Mouse (Mus musculus): Measurements from ENCODE around the gene Pa2g4. TPM values are rescaled to one million over a fixed set of nuclear protein-coding genes. Genes with fewer than 3 reads are reported as not detected.

Gene Pa2g4
- polyA plus RNA-seq, 1 experiment from 2014 or later, result 189 TPM

DNA sequence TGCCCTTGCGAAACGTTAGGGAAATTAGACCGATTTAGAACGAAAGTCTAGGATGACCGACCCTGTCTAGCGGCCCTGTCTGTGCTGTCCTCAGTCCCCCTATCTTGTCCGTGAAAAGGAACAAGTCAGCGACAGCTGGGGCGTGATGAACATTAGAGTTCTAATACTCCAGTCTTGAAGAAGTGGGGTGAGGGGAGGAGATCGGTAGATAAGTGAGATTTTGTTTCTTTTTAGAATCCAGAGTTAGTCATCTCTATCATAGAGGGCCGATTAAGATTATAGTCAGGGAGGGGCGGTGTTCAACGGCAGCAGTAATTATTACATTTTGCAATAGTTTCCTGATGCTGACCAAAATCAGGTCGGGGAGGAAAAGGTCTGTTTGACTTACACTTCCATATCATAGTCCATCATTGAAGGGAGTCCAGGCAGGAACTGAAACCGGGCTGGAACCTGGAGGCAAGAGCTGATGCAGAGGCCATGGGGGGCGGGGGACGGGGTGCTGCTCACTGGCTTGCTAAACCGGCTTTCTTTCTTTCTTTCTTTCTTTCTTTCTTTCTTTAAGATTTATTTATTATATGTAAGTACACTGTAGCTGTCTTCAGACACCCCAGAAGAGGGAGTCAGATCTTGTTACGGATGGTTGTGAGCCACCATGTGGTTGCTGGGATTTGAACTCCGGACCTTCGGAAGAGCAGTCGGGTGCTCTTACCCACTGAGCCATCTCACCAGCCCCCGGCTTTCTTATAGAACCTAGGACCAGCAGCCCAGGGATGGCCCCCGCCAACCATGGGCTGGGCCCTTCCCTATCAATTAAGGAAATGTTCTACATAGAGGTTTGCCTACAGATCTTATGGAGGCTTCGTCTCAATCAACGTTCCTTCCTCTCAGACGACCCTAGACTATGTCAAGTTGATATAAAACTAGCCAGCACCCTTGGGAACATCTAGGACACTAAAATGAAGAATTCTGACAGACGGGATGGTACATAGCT, 39.1 kb downstream of the Pa2g4 start:
- Histone ChIP-seq H3K4me3 (peak overlapping the region; percentile 77), H3K9me3 (no peaks in the 10 kb centered on the region), H3K4me1 (peaks cover 16% of the 10 kb centered on the region; the same call in 1 of the 2 replicates), H3K36me3 (no peaks in the 10 kb centered on the region), H3K27ac (no peak overlapping the region), H3K27me3 (peaks cover 24% of the 10 kb centered on the region), H3K4me2 (replicated peaks) (peak overlapping the region; percentile 99), H3K9ac (peak overlapping the region; percentile 33; the same call in 1 of the 2 replicates)
- 29% methylated on average over 28 of the region's 28 CpGs for WGBS
- no peak for ATAC-seq (ENCODE audit: insufficient number of reproducible peaks, insufficient read depth, low FRiP score, low TSS enrichment)

DNA sequence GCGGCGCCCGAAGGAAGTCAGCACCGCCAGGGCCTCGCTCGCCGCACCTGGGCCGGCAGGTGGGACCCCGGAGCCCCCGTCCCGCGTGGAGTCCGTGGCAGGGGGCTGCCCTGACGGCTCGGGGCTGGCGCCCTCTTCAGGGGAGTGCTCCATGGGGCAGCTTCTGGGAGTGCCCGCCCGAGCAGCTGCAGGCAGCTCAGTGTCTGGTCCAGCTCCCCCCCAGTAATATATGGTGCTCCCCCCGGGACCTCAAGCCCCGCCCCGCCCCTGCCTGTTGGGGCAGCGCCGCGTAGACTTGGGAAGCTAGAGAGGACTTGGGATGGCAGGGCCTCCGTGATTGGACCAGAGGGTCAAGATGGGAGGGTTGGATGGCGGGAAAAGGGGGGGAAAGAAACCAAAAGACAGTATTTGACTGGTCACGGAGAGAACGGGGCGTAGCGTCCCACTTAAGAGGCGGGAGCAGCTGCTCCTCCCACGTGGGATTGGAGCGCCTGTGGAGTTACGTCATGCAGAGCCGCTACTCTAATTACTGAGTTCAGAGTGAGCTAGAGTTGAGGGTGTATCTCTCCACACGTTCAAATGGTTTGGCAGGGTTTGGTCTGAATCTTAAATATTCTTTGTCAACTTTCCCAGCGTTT, 40.0 kb downstream of the Pa2g4 start, which contains the start of gene Esyt1:
Esyt1 (minus strand) TSS at position 201 of the 638 bp plus-strand sequence.
- peak; percentile 97 for ATAC-seq (ENCODE audit: insufficient number of reproducible peaks, insufficient read depth, low FRiP score, low TSS enrichment)
- Histone ChIP-seq H3K9ac (peak within 1 kb of the TSS; percentile 70), H3K4me1 (peaks cover 16% of the 10 kb centered on the region; the same call in 1 of the 2 replicates), H3K4me2 (replicated peaks) (peak within 1 kb of the TSS; percentile 99), H3K27ac (peak within 1 kb of the TSS; percentile 80), H3K36me3 (peaks cover 3% of the 10 kb centered on the region; the same call in 1 of the 2 replicates), H3K9me3 (no peaks in the 10 kb centered on the region), H3K27me3 (peaks cover 24% of the 10 kb centered on the region), H3K4me3 (peak within 1 kb of the TSS; percentile 77)
- 1% methylated on average over 37 of the region's 37 CpGs for WGBS

DNA sequence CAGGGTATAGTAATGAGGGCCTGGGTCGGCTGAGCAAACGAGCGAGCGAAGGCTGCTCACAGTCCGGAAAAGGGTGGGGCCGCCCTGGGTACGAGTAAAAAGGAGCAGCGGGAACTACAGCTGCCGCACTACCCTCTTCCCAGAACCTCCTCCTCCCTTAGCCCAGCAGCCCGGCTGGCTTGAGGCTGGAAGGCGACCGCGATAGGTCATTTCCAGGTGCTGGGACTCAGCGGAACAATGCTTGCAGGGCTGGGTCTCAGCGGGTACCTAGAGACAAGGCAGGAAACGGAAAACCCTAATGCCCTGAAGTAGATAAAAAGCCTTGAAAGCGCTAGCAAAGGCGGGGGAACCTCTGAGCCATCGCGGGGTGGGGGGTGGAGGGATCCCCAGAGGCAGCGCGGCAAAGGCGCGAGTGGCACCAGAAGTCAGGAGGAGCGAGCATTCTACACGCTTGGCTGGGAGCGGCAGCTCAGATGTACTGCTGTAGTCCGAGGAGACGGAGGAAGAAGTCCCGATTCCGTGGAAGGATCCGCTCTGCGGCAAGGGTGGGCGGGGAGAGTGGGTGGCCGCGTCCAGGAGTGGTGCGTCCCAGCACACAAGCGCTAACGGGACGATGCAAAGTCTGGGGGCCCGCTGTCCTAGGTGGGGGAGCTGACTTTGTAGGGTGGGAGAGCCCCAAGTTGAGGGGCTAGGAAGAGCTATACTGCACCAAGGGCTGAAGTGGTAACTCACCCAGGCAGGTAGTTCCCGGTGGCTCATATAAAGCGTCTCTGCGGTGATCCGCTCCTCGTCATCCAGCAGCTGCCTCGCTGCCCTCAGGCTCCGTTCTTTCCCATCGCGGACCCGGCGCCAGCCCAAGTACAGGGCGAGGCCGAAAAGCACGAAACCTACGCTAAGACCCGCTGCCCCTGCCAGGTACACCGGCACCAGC, 40.8 kb downstream of the Pa2g4 start:
- Histone ChIP-seq H3K36me3 (peaks cover 9% of the 10 kb centered on the region), H3K4me3 (peak overlapping the region; percentile 77), H3K9me3 (no peaks in the 10 kb centered on the region), H3K9ac (peak overlapping the region; percentile 70), H3K27me3 (peaks cover 24% of the 10 kb centered on the region), H3K4me2 (replicated peaks) (peak overlapping the region; percentile 99), H3K4me1 (peaks cover 16% of the 10 kb centered on the region; the same call in 1 of the 2 replicates), H3K27ac (peak overlapping the region; percentile 80)
- WGBS, result under 1% methylated on average over 58 of the region's 58 CpGs
- ATAC-seq (ENCODE audit: insufficient number of reproducible peaks, insufficient read depth, low FRiP score, low TSS enrichment), result peak; percentile 8; the same call in 1 of the 2 replicates

DNA sequence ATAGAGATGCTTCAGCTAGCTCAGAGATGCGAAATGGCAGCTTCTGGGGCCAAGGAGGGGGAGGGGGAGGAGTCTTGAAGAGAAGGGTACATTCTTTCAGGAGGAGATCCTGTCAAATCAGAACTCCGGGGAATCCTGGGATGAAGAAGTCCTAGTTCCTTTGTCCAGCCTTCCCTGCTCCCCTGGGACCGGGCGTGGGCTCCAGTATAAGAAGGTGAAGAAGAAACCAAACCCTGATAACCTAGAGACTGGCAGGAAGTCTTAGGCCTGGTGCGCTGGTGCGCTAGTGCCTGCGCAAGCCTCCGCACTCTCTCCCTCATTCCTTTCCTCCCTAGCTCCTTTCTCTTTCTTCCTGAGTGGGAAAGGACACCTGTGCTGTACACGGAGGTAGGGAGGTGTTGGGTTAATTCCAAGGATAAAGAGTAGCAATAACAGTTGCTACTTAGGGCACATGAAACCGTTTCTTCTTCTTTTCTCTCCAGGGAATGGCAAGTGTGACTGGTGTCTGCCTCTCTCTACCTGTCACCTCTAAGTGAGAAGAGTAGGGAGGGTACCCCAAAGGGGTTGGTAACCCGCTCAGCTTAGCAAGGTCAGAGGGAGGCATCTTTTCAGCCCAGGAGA, 41.6 kb downstream of the Pa2g4 start:
- ATAC-seq (ENCODE audit: insufficient number of reproducible peaks, insufficient read depth, low FRiP score, low TSS enrichment), result no peak
- 0 out of 2 replicates have a peak overlapping the region, but pooled peaks have one; percentile 80 for H3K27ac ChIP-seq
- peak overlapping the region; percentile 77 for H3K4me3 ChIP-seq
- peaks cover 13% of the 10 kb centered on the region for H3K36me3 ChIP-seq
- 9% methylated on average over 11 of the region's 11 CpGs for WGBS
- H3K4me1 ChIP-seq, result peaks cover 16% of the 10 kb centered on the region; the same call in 1 of the 2 replicates
- H3K9me3 ChIP-seq, result no peaks in the 10 kb centered on the region
- peak overlapping the region; percentile 99 for H3K4me2 ChIP-seq (replicated peaks)
- peaks cover 24% of the 10 kb centered on the region for H3K27me3 ChIP-seq
- peak overlapping the region; percentile 70; the same call in 1 of the 2 replicates for H3K9ac ChIP-seq

DNA sequence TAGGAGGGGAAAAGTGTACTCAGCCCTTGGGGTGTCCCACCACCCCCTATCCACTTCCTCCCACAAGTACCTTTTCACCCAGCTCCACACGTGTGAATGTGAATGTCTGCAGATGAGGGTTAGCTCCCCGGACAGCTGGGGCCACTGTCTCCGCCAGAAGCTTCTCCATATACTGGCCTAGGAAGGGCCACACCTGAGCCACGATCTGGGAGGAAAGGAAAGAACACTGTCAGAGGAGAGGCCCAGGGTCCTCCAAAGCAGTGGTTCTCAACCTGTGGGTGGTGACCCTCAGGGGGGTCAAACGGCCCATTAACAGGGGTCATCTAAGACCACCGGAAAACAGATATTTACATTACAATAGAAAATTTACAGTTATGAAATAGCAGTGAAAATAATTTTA, 43.4 kb downstream of the Pa2g4 start:
- WGBS, result 74% methylated on average over 6 of the region's 6 CpGs
- no peak for ATAC-seq (ENCODE audit: insufficient number of reproducible peaks, insufficient read depth, low FRiP score, low TSS enrichment)
- Histone ChIP-seq H3K4me2 (replicated peaks) (no peak overlapping the region), H3K27me3 (peaks cover 36% of the 10 kb centered on the region), H3K27ac (no peak overlapping the region), H3K36me3 (peaks cover 21% of the 10 kb centered on the region), H3K9ac (no peak overlapping the region), H3K4me3 (no peak overlapping the region), H3K9me3 (no peaks in the 10 kb centered on the region), H3K4me1 (peaks cover 16% of the 10 kb centered on the region; the same call in 1 of the 2 replicates)

DNA sequence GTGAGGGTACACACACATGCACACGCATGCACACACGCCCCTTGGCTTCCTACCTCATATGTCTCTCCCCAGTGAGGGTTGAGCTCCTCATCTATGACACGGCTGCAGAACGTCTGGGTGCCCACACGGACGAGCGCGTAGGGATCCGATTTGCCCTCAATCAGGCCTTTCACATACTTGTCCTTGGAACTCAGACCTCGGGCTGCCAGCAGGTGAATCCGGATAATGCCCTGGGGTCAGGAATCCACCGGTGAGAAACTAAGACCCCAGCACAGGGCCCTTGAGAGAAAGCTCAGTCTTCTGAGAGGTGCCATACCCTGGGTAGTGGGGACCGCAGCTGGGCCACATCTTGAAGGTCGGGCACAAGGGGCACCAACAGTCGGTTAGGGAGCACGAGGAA, 45.2 kb downstream of the Pa2g4 start:
- 83% methylated on average over 16 of the region's 16 CpGs for WGBS
- peaks cover 16% of the 10 kb centered on the region; the same call in 1 of the 2 replicates for H3K4me1 ChIP-seq
- no peak for ATAC-seq (ENCODE audit: insufficient number of reproducible peaks, insufficient read depth, low FRiP score, low TSS enrichment)
- peaks cover 31% of the 10 kb centered on the region for H3K36me3 ChIP-seq
- H3K9ac ChIP-seq, result 0 out of 2 replicates have a peak overlapping the region, but pooled peaks have one; percentile 9
- peaks cover 49% of the 10 kb centered on the region for H3K27me3 ChIP-seq
- H3K4me3 ChIP-seq, result no peak overlapping the region
- H3K9me3 ChIP-seq, result no peaks in the 10 kb centered on the region
- H3K27ac ChIP-seq, result no peak overlapping the region
- H3K4me2 ChIP-seq (replicated peaks), result no peak overlapping the region

DNA sequence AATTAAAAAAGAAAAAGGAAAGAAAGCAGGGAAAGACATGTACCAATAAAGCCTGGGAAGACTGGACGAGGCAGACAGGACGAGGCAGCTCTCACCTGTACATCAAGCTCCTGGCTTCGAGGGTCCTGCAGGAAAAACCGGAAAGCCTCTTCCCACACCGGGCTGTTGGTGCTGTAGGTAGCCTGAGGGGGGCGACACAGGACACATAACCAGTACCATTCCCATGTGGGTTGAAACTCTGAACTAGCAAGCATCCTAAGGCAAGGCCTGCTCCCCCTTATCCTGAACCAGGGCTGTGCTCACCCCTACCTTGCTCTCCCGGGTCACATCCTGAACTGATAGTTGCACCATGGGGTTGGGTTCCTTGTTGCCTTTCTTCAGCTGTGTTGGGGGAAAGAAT, 47.0 kb downstream of the Pa2g4 start:
- H3K9me3 ChIP-seq, result no peaks in the 10 kb centered on the region
- H3K4me2 ChIP-seq (replicated peaks), result no peak overlapping the region
- H3K36me3 ChIP-seq, result peaks cover 39% of the 10 kb centered on the region
- no peak overlapping the region for H3K27ac ChIP-seq
- H3K9ac ChIP-seq, result no peak overlapping the region
- 65% methylated on average over 7 of the region's 7 CpGs for WGBS
- 0 out of 2 replicates have a peak, but pooled peaks cover 4% of the 10 kb centered on the region for H3K4me1 ChIP-seq
- no peak for ATAC-seq (ENCODE audit: insufficient number of reproducible peaks, insufficient read depth, low FRiP score, low TSS enrichment)
- peaks cover 49% of the 10 kb centered on the region for H3K27me3 ChIP-seq
- H3K4me3 ChIP-seq, result no peak overlapping the region

DNA sequence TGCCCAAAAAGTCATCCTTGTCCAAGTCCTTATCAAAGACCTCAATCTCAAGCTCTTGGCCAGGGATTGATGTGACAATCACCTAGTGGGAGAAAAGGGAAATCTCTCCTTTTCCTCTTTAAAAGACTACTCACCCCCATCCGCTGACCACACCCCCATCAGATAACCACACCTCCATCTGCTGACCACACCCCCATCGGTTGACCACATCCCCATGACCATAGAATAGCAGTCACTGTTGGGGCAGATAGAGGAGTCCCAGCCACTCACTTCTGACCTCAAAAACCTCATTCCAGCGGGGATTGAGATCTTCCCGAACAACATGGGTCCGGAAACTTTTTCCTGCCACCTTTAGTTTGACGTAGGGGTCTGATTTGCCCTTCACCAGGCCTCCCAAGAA, 49.1 kb downstream of the Pa2g4 start:
- ATAC-seq (ENCODE audit: insufficient number of reproducible peaks, insufficient read depth, low FRiP score, low TSS enrichment), result no peak
- Histone ChIP-seq H3K4me1 (0 out of 2 replicates have a peak, but pooled peaks cover 3% of the 10 kb centered on the region), H3K4me2 (replicated peaks) (0 out of 2 replicates have a peak overlapping the region, but pooled peaks have one; percentile 22), H3K4me3 (no peak overlapping the region), H3K36me3 (peaks cover 47% of the 10 kb centered on the region), H3K9ac (no peak overlapping the region), H3K27ac (no peak overlapping the region), H3K9me3 (no peaks in the 10 kb centered on the region), H3K27me3 (peaks cover 38% of the 10 kb centered on the region)
- 17% methylated on average over 6 of the region's 6 CpGs for WGBS

DNA sequence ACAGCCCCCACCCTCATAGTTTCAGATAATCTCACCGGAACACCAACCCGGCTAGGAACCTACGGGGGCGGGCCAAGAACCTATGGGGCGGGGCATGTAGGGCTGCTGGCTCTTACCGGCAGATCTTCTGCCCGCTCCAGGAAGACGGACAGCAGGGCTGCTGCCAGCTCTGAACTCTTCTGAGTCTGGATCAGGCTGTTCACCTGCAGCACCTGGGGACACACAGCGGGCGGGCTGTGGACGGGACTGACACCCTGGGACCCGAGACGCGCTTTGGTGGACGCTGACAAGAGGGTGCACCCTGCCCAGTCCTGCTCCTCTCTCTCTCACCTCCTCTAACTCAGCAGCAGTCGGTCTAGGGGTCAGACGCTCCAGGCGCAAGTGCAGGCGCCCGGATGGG, 49.8 kb downstream of the Pa2g4 start:
- Histone ChIP-seq H3K9me3 (no peaks in the 10 kb centered on the region), H3K27me3 (peaks cover 38% of the 10 kb centered on the region), H3K4me2 (replicated peaks) (peak overlapping the region; percentile 22; the same call in 1 of the 2 replicates), H3K36me3 (peaks cover 49% of the 10 kb centered on the region), H3K4me1 (0 out of 2 replicates have a peak, but pooled peaks cover 3% of the 10 kb centered on the region), H3K27ac (no peak overlapping the region), H3K9ac (no peak overlapping the region), H3K4me3 (0 out of 2 replicates have a peak overlapping the region, but pooled peaks have one; percentile 7)
- 11% methylated on average over 20 of the region's 20 CpGs for WGBS
- no peak for ATAC-seq (ENCODE audit: insufficient number of reproducible peaks, insufficient read depth, low FRiP score, low TSS enrichment)

DNA sequence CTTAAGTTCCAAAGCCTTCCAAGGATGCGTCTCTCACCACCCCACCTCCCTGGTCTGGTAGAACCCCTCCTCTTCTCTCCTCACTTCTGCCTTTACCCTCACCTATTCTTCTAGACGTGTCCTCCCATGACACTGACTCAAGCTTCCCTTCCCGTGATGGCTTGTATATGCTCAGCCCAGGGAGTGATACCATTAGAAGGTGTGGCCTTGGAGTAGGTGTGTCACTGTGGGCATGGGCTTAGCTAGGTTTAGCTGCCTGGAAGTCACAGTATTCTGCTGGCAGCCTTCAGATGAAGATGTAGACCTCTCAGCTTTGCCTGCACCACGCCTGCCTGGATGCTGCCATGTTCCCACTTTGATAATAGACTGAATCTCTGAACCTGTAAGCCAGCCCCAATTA, 50.7 kb downstream of the Pa2g4 start:
- H3K9ac ChIP-seq, result no peak overlapping the region
- no peak overlapping the region for H3K4me3 ChIP-seq
- peaks cover 38% of the 10 kb centered on the region for H3K27me3 ChIP-seq
- no peak overlapping the region for H3K27ac ChIP-seq
- peaks cover 42% of the 10 kb centered on the region for H3K36me3 ChIP-seq
- no peaks in the 10 kb centered on the region for H3K9me3 ChIP-seq
- 82% methylated on average over 4 of the region's 4 CpGs for WGBS
- H3K4me2 ChIP-seq (replicated peaks), result no peak overlapping the region
- H3K4me1 ChIP-seq, result 0 out of 2 replicates have a peak, but pooled peaks cover 3% of the 10 kb centered on the region
- ATAC-seq (ENCODE audit: insufficient number of reproducible peaks, insufficient read depth, low FRiP score, low TSS enrichment), result no peak

Measured in embryonic facial prominence, embryonic 12.5 days (tissue).